Mouse (Mus musculus): Measurements from ENCODE around the gene AW011738.

AW011738 gene

GRCm38 (mm10) chr4:156251081-156251480, 48.0 kb downstream of the AW011738 start:
- DNase-seq: peak; percentile 37

- DNase-seq: no peak
Observed at GRCm38 (mm10) chr4:156252140-156252539, 49.0 kb downstream of the AW011738 start.

- peak; percentile 35 for DNase-seq
Observed at GRCm38 (mm10) chr4:156252619-156253018, 49.5 kb downstream of the AW011738 start.

- peak; percentile 15 for DNase-seq
Observed at GRCm38 (mm10) chr4:156253043-156253442, 49.9 kb downstream of the AW011738 start.

GRCm38 (mm10) chr4:156254361-156255077, 51.4 kb downstream of the AW011738 start:
- DNase-seq: peak; percentile 63
